Mouse (Mus musculus) granulocyte monocyte progenitor cell, adult 5-6 weeks (primary cell): Measurements from ENCODE around the gene Havcr2. TPM values are rescaled to one million over a fixed set of nuclear protein-coding genes. Genes with fewer than 3 reads are reported as not detected.
"Not testable (repeated sequence)": the region's sequence is repeated elsewhere in the genome, so short reads cannot be mapped to it uniquely, and the experiment has no call there.

Source experiments
- ATAC-seq: replicated peaks from 2 replicates; pipeline ENCODE4 v1.8.0; 2016; ENCODE audit warnings: mild to moderate bottlenecking, moderate TSS enrichment, inconsistent platforms; ENCODE audit not compliant: poor library complexity, severe bottlenecking
- total RNA-seq, 2 experiments: library from RNA; stranded (forward) in 1 of 2; stranded (reverse) in 1 of 2; fragments of 200-712, 200-1000 nt in 1 of 2; fragments of >200 nt in 1 of 2; fragmentation: Nextera tagmentation in 1 of 2; gene quantifications; 2 replicates each; pipeline ENCODE4 v1.2.3; 2014 to 2017

The Havcr2 gene
- total RNA-seq, 2 experiments from 2014 or later = 0.05 TPM; not detected in 1

DNA sequence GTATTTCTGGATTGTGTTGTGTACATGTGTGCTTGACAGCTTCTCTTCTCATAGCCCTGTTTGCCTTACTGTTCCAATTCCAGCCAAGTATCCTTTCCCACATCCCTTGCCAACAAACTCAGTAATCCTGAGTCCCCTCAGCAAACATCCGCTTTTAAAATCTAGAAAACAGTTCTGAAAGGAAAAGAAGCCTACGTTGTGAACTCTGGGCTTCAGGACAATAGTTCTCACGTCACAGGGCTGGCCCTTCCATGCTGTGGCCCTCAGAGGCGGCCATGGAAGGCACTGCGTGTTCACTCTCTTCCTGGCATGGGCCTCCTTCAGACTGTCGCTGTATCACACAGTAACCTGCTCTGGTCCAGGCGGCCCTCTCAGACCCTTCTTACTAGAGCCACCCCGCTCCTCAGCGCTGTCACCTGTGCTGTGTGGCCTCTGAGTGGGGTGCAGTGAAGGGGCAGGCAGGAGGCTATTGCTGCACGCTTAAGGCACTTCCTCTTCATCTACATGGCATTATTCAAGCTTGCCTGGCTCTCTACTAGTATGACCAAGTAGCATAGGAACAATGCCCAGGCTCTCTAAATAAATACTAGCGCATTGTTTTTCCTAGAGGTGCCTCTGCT, 5.2 kb upstream of the Havcr2 start:
- peak; percentile 51 for ATAC-seq

DNA sequence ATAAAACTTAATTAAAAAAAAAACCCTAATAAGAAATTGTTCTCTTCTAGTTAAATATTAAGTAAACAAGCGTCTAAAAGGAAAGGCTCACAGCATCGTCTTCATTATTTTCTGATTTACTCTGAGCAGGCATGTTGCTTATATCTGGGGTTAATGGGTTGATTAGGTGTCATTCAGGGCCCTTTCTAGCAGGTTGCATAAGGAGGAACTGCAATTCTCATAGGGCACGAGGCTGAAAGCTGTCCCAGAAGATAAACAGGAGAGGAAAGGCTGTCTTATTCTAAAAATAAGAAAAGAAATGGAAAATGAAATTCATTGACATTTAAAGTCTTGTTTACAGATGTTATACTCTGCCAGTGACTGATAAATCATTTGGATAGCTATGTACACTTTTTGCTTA, 5.2 kb downstream of the Havcr2 start:
- no peak for ATAC-seq

DNA sequence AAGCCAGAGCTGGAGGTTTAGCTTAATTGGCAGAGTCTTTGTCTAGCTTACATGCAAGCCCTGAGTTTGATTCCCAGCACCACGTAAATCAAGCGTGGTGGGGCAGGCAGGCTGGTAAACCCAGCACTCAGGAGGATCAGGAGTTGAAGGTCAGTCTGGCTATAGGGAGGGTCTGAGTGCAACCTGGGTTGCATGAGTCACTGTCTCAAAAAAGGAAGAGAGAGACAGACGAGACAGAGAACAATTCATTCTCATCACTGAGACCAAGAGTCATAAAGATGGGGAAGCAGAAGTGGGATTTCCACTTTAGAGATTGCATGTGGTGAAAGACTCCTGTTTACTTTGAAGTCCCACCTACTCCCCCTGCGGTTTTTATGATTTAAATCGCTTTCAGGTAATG, 6.6 kb downstream of the Havcr2 start:
- peak; percentile 94 for ATAC-seq

DNA sequence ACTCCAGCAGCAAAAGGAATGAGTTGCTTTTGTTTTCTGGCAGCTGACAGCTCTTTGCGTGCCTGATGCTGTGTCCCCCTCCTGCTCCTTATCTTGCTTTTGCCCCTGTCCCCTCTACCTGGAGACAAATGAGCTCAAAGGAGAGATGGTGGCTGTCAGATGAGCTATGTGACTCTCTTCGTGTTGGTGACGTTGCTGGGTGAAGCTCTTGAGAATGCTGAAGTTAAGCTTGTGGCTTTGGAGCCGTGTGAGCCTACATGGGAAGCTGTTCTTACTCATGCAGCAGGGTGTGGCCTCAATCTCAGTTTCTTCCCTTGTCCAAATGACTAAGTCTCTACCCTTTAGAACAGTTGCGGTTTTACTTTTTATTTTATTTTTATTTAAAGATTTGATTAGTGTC, 7.2 kb downstream of the Havcr2 start:
- ATAC-seq = peak; percentile 45

DNA sequence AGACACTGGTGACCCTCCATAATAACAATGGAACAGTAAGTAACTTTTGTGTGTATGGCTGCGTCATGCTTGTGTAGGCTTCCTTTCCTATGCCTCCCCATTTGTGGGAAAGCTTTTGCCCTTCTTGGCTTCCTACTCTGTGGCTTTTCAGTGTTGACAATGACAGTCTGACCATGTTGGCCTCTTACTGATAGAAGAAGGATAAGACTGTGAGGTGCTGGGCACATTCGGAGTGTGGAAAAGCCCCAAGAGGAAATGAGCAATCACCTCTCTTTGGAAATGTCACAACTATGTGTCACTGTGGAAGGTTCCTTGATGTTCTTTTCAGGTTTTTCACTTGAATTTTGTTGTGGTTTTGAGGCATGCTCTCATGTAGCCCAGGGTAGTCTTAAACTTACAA, 12.1 kb downstream of the Havcr2 start:
- peak; percentile 95 for ATAC-seq

DNA sequence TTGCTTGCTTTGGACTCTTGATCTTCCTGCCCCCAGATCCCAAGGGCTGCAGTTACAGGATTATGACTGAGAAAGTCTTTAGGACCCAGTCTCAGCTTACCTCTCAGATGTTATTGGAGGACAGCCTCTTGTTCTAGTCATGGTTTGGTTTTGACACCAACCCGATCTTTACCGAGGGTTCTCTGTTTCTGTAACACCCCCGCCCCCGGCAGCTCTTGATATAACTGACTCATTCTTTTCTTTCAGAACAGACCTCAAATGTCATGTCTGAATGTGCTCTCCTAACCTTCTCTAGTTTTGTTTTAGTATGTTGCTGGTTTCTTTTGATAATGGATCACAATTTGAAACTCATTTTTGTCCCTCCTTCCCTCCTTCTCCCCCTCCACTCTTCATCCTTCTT, 19.5 kb downstream of the Havcr2 start:
- ATAC-seq = no peak

DNA sequence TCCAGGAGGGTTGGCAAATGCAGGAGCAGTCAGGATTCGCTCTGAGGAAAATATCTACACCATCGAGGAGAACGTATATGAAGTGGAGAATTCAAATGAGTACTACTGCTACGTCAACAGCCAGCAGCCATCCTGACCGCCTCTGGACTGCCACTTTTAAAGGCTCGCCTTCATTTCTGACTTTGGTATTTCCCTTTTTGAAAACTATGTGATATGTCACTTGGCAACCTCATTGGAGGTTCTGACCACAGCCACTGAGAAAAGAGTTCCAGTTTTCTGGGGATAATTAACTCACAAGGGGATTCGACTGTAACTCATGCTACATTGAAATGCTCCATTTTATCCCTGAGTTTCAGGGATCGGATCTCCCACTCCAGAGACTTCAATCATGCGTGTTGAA, 24.6 kb downstream of the Havcr2 start:
- ATAC-seq = no peak; the same call in 1 of the 2 replicates

DNA sequence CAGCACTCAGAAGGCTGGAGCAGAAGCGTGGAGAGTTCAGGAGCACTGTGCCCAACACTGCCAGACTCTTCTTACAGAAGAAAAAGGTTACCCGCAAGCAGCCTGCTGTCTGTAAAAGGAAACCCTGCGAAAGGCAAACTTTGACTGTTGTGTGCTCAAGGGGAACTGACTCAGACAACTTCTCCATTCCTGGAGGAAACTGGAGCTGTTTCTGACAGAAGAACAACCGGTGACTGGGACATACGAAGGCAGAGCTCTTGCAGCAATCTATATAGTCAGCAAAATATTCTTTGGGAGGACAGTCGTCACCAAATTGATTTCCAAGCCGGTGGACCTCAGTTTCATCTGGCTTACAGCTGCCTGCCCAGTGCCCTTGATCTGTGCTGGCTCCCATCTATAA, 25.8 kb downstream of the Havcr2 start:
- ATAC-seq = peak; percentile 93

DNA sequence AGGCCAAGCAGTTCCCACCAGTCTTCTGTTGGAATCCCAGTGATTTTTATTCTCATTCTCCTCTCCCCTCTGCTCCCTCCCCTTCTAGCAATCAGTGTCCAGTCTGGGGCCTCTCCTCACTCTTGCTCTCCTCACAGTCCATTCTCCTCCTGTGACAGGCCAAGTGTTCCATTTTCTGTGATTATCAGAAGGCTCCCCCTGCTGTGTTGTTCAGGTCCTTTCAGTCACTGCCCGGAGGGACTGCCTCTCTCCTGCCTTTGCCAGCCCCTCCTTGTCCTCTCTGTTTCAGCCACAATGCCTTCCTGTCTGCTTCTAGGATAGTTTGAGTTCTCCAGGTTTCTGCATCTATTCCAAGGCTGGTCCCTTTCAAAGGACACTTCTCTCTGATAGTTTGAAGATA, 33.5 kb downstream of the Havcr2 start:
- peak; percentile 56 for ATAC-seq

DNA sequence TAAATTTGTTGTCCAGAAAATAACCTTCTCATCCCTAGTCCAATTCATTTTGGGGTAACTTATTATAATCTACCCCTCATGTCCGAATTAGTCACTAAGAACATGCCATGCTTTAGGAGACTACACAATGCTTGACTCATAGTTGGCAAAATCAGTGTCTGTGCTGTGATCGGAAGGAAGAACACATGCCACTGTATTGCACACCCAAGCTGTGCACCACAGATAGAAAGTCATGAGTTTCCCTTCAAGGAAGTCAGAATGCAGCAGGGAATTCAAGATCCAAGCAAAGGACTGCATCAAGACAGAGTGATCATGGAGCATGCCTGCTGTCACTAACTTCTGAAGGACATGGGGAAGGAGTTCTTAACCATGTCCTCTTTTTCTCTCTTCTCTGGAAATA, 33.9 kb downstream of the Havcr2 start:
- ATAC-seq = no peak

DNA sequence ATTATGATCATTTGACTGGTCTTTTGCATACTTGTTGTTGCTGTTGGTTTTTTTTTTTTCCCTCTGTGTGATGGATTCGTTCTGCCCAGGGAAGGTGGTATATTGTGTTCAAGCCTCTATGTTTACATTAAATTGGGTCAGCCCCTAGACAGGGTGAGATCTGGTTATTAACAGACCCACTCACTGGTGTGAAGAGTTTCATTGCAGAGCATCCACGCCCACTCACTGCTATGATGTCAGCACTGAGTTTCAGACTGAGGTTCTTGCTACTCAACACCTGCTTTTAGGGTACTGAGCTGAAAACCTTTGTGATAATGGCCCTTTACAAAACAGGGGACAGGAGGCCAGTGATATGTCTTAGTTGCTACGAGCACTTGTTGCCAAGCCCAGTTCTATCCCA, 52.4 kb downstream of the Havcr2 start:
- ATAC-seq = no peak

DNA sequence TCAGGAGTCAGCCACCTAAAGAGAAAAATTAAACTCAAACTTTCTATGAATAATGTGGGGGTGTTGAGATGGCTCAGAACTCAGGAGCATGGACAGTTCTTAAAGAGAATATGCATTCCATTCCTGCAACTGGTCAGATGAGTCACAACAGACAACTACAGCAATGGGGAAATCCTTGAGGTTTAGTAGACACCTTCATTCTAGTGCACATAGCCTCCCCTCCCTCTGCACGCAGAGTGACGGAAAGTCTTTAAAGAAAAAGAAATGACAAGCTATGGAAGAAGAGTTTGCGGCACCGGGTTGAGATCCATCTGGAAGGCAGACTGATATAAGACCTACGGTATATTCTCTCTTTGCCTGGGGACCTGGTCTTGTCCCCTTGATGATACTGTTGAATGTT, 55.2 kb downstream of the Havcr2 start:
- no peak for ATAC-seq

DNA sequence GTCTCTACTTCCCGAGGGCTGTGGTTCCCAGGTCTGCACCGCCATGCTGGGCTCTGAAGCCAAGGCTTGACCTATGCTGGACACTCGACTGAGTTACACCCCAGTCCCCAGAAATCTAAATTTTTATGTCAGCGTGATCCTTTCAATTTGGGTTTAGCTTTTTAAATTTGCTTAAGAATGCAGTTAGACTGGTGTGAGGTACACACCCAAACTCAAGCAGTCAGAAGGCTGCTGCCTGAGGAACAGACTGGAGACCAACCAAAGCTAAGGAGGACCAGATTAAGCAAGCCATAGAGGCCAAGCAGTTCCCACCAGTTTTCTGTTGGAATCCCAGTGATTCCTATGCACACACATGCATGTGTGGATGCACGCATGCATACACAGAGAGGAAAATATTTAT, 66.6 kb downstream of the Havcr2 start:
- ATAC-seq = not testable (repeated sequence)

DNA sequence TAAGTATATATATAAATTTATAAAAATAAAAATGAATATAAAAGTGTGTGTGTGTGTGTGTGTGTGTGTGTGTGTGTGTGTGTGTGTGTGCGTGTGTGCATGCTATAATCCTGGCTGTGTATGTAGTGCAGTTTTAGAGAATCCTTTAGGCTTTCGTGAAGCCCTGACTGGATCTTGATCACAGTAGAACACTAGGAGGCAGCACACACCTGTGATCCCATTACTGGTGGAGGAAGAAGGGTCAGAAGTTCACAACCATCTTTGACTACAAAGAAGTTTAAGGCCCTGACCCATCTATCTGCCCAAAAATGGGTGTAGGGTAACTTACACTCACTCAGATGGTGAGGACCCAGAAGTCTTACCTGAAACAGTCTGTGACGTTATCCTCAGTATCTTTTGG, 68.0 kb downstream of the Havcr2 start:
- ATAC-seq = no peak

DNA sequence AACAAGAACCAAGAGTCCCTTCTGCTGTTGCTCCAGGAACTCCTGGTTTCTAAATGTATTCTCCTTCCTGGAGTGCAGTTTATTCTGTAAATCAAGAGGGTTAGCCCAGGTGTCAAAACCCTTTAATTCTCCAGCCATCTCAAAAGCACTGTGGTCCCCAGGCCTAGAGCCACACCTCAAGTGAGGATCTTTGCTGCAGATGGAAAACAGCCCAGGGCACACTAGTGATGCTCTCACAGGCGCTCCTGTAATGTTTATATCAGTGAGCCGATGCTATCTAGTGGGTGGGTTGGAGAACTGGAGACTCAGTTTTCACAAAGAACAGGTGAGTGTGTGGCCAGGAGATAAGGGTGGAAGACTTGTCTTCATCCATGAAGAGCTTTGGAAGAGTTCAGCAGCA, 69.2 kb downstream of the Havcr2 start, which contains the start of gene Gm12169:
Gene Gm12169 (plus strand): TSS at position 301 of the 400 bp plus-strand sequence.
- no peak for ATAC-seq

DNA sequence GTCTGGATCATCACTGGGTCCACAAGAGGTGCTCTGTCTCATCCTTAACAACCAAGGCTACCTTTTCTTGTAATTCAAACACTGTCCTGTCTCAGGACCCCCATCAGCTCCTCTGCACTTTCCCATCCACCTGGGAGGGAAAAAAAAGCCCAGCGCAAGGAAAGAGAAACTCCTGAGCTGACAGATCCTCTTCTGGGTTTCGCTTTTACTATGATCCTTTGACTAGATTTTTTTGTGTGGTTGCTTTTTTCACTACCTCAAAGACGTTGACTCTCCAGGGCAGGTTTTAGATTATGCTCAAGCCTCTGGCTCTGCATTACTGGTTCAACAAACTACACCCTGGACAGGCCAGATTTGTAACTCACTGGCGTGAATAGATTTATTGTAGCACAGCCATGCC, 75.4 kb downstream of the Havcr2 start:
- ATAC-seq = no peak

Other genes with a start within 250 kb of the Havcr2 start
- gene Fndc9, start 219.4 kb upstream of the Havcr2 start, total RNA-seq (2014; fragmentation: Nextera tagmentation) = not detected in 2 replicates
- not detected in 2 replicates for gene Fndc9, start 219.4 kb upstream of the Havcr2 start, total RNA-seq (2017)
- gene Cyfip2, start 142.1 kb upstream of the Havcr2 start, total RNA-seq (2014; fragmentation: Nextera tagmentation) = 92.3 and 106 TPM in 2 replicates
- gene Cyfip2, start 142.1 kb upstream of the Havcr2 start, total RNA-seq (2017) = 43.2 and 55.8 TPM in 2 replicates
- gene Itk, start 65.4 kb upstream of the Havcr2 start, total RNA-seq (2014; fragmentation: Nextera tagmentation) = 0.28 TPM in 1 of 2 replicates, not detected in the other
- gene Itk, start 65.4 kb upstream of the Havcr2 start, total RNA-seq (2017) = 0.21 and 0.26 TPM in 2 replicates
- 1.6 TPM in 1 of 2 replicates, not detected in the other for gene Fam71b, start 58.4 kb upstream of the Havcr2 start, total RNA-seq (2014; fragmentation: Nextera tagmentation)
- gene Fam71b, start 58.4 kb upstream of the Havcr2 start, total RNA-seq (2017) = not detected in 2 replicates
- gene Med7, start 18.0 kb upstream of the Havcr2 start, total RNA-seq (2014; fragmentation: Nextera tagmentation) = 26.5 and 58.6 TPM in 2 replicates
- 16.6 and 17.4 TPM in 2 replicates for gene Med7, start 18.0 kb upstream of the Havcr2 start, total RNA-seq (2017)
- gene Gm12169, start 69.3 kb downstream of the Havcr2 start, total RNA-seq (2014; fragmentation: Nextera tagmentation) = not detected in 2 replicates
- not detected in 2 replicates for gene Gm12169, start 69.3 kb downstream of the Havcr2 start, total RNA-seq (2017)
- gene BC053393, start 116.6 kb downstream of the Havcr2 start, total RNA-seq (2014; fragmentation: Nextera tagmentation) = not detected in 2 replicates
- gene BC053393, start 116.6 kb downstream of the Havcr2 start, total RNA-seq (2017) = not detected in 2 replicates
- gene Dppa1, start 174.3 kb downstream of the Havcr2 start, total RNA-seq (2014; fragmentation: Nextera tagmentation) = not detected in 2 replicates
- gene Dppa1, start 174.3 kb downstream of the Havcr2 start, total RNA-seq (2017) = not detected in 2 replicates